Mouse (Mus musculus): ENCODE measurements around the gene Irak1bp1.

Gene Irak1bp1

GRCm38 (mm10) chr9:82877078-82877477, 47.7 kb downstream of the Irak1bp1 start:
- DNase-seq (ENCODE audit: low spot score in 2 of 2): no peak

DNA sequence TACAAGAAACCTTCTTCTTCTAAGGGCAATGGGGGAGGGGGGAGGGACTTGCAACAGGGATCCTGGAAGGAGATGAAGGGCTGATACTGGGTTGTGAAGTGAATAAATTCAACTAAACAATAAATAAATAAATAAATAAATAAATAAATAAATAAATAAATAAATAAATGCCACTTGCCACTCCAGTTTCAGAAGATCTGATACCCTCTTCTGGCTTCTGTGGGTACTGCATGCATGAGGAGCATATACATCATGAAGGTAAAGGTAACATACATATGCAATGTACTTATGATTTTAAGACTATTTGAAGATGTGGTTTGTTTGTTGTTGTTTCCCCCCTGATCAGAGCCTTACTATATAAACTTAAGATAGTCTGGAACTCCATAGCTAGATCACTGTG, 54.8 kb downstream of the Irak1bp1 start:
- no peak for DNase-seq (ENCODE audit: low spot score in 2 of 2)

GRCm38 (mm10) chr9:82888645-82889044, 59.3 kb downstream of the Irak1bp1 start:
- no peak for DNase-seq (ENCODE audit: low spot score in 2 of 2)

All from cerebellum, postnatal 4 days (tissue).